Mouse (Mus musculus) lung, embryonic 14.5 days (tissue): Measurements from ENCODE around the gene Gsk3a. TPM values are rescaled to one million over a fixed set of nuclear protein-coding genes. Genes with fewer than 3 reads are reported as not detected.

Source experiments
- ATAC-seq: fragments of 200-750 bp; cut with Nextera tagmentation; 2 replicates; pipeline ENCODE4 v1.8.0; 2017; ENCODE audit warnings: mild to moderate bottlenecking, moderate TSS enrichment, moderate library complexity; ENCODE audit not compliant: insufficient read depth
- DNase-seq: peaks from one replicate; pipeline ENCODE4 v3.0.0-alpha.2; 2015
- H3K27ac ChIP-seq: fragments of 300-500 bp; sonication (generic); 2 replicates; pipeline ENCODE4 v1.5.1; 2014; ENCODE audit warnings: low read depth, mild to moderate bottlenecking, moderate library complexity
- H3K27me3 ChIP-seq: fragments of 300-500 bp; sonication (generic); 2 replicates; pipeline ENCODE4 v1.6.1; 2014; ENCODE audit warnings: low read length, control low read depth; ENCODE audit not compliant: insufficient read depth
- H3K36me3 ChIP-seq: fragments of 300-500 bp; sonication (generic); 2 replicates; pipeline ENCODE4 v1.6.1; 2014; ENCODE audit warnings: control low read depth; ENCODE audit not compliant: insufficient read depth
- H3K4me1 ChIP-seq: fragments of 300-500 bp; sonication (generic); 2 replicates; pipeline ENCODE4 v1.6.1; 2014; ENCODE audit warnings: antibody characterized with exemption, control low read depth; ENCODE audit not compliant: insufficient read depth
- H3K4me2 ChIP-seq: fragments of 300-500 bp; sonication (generic); 2 replicates; pipeline ENCODE4 v1.6.1; 2014; ENCODE audit warnings: mild to moderate bottlenecking
- H3K4me3 ChIP-seq: fragments of 300-500 bp; sonication (generic); 2 replicates; pipeline ENCODE4 v1.5.1; 2014; ENCODE audit warnings: low read depth, low read length
- H3K9ac ChIP-seq: fragments of 300-500 bp; sonication (generic); 2 replicates; pipeline ENCODE4 v1.6.1; 2014
- H3K9me3 ChIP-seq: fragments of 300-500 bp; sonication (generic); 2 replicates; pipeline ENCODE4 v1.6.1; 2016; ENCODE audit warnings: low read depth, low read length, control low read depth
- CTCF ChIP-seq: IDR thresholded peaks from 2 replicates; pipeline ENCODE4 v1.5.1; 2016; ENCODE audit warnings: antibody characterized with exemption, low read depth
- WGBS: fragments of 180-500 bp; shearing (Covaris S2); extraction: QIAGEN DNeasy Blood & Tissue Kit; methylation state at CpG from one replicate; pipeline ENCODE4 v1.1.7; 2014; 5-methylcytosine and 5-hydroxymethylcytosine counted together
- polyA plus RNA-seq: library from polyadenylated mRNA; unstranded; fragments of >200 nt; fragmentation: Nextera tagmentation; extraction: Ambion mirVana; gene quantifications from 2 replicates; pipeline ENCODE4 v1.2.1, GENCODE M21; 2014

Gene Gsk3a
- polyA plus RNA-seq, 1 experiment from 2014 or later: 14.9 TPM

DNA sequence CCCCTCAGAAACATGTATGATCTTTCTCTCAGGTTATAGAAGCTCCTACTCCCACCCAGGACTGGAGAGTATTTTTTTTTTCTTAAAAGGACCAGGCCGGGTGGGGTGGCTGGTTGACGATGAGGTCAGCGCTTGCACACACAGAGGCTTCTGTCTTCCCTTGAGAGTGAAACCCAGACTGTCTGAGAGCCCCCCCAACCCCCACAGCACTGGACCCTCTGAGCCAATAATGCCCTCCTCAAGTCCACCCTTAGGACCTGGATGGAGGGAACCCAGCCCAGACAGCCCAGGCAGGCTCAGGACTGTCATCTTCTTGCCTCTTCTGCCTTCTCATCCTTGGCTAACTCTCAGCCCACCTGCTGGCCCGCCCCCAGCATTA, 9.1 kb upstream of the Gsk3a start:
- peak overlapping the region; percentile 99 for H3K4me2 ChIP-seq
- WGBS: 35% methylated on average over 4 of the region's 4 CpGs
- peaks cover 40% of the 10 kb centered on the region for H3K36me3 ChIP-seq
- H3K4me1 ChIP-seq: peaks cover 20% of the 10 kb centered on the region
- peak overlapping the region; percentile 99 for H3K27ac ChIP-seq
- peak overlapping the region; percentile 98 for H3K4me3 ChIP-seq
- DNase-seq: peak; percentile 29
- peak overlapping the region; percentile 95 for H3K9ac ChIP-seq
- TF ChIP-seq CTCF: no peak
- no peak for ATAC-seq
- no peaks in the 10 kb centered on the region for H3K9me3 ChIP-seq
- H3K27me3 ChIP-seq: no peaks in the 10 kb centered on the region

DNA sequence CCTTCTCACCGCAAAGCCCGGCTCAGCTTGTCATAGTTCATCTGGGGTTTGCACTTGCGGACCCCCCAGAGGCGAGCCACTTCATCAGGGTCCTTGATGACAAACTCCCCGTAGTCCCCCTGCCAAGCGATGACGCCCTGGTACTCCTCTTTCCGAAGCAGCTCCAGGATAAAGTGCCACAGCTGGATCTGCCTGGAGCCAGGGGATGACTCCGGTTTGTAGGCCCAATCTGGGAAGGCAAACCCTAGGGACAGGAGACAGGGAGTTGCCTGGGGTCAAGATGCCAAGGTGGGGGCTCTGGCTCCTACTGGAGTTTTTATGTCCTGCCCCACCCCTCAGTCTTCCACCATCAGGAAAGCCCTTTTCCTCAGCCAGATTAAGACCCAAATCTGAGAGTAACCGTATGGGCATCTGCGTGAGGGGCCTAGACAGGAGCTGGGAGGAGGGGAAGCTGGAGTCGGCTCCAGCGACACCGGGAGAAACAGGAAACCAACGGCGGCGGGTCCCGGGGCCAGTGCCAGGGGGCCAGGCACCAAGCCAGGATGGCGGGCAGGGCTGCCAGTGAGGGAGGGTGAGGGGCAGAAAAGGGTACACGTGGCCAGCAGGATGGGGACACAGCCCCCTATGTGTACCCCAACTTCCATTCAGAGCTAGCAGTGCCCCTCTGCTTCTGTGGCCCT, 8.6 kb upstream of the Gsk3a start:
- TF ChIP-seq CTCF: no peak
- no peaks in the 10 kb centered on the region for H3K9me3 ChIP-seq
- peak overlapping the region; percentile 98 for H3K4me3 ChIP-seq
- H3K27ac ChIP-seq: peak overlapping the region; percentile 99
- H3K9ac ChIP-seq: peak overlapping the region; percentile 95
- WGBS: 38% methylated on average over 20 of the region's 20 CpGs
- peaks cover 20% of the 10 kb centered on the region for H3K4me1 ChIP-seq
- ATAC-seq (no peak), DNase-seq (peak; percentile 46)
- H3K4me2 ChIP-seq: peak overlapping the region; percentile 99
- H3K27me3 ChIP-seq: no peaks in the 10 kb centered on the region
- H3K36me3 ChIP-seq: peaks cover 42% of the 10 kb centered on the region

- no peak for ATAC-seq
- Histone ChIP-seq H3K36me3 (peaks cover 45% of the 10 kb centered on the region), H3K27me3 (no peaks in the 10 kb centered on the region), H3K4me2 (no peak overlapping the region), H3K4me1 (peaks cover 20% of the 10 kb centered on the region), H3K4me3 (0 out of 2 replicates have a peak overlapping the region, but pooled peaks have one; percentile 2), H3K9me3 (no peaks in the 10 kb centered on the region), H3K9ac (no peak overlapping the region), H3K27ac (no peak overlapping the region; the same call in 1 of the 2 replicates)
- 82% methylated on average over 30 of the region's 30 CpGs for WGBS
- DNase-seq: no peak
- no peak for TF ChIP-seq CTCF
Measured at GRCm38 (mm10) chr7:25244562-25245369, 7.1 kb upstream of the Gsk3a start.

GRCm38 (mm10) chr7:25243361-25243760, 5.7 kb upstream of the Gsk3a start:
- no peaks in the 10 kb centered on the region for H3K9me3 ChIP-seq
- peaks cover 45% of the 10 kb centered on the region for H3K36me3 ChIP-seq
- TF ChIP-seq CTCF: no peak
- no peak overlapping the region for H3K4me3 ChIP-seq
- peaks cover 20% of the 10 kb centered on the region for H3K4me1 ChIP-seq
- DNase-seq: no peak
- ATAC-seq: no peak
- H3K4me2 ChIP-seq: no peak overlapping the region
- no peaks in the 10 kb centered on the region for H3K27me3 ChIP-seq
- no peak overlapping the region for H3K27ac ChIP-seq
- 92% methylated on average over 4 of the region's 4 CpGs for WGBS
- no peak overlapping the region for H3K9ac ChIP-seq

GRCm38 (mm10) chr7:25241062-25241461, 3.4 kb upstream of the Gsk3a start:
- Histone ChIP-seq H3K4me2 (no peak overlapping the region), H3K27ac (peak overlapping the region; percentile 61; the same call in 1 of the 2 replicates), H3K4me3 (no peak overlapping the region), H3K36me3 (peaks cover 44% of the 10 kb centered on the region), H3K9ac (no peak overlapping the region), H3K9me3 (no peaks in the 10 kb centered on the region), H3K4me1 (peaks cover 2% of the 10 kb centered on the region; the same call in 1 of the 2 replicates), H3K27me3 (no peaks in the 10 kb centered on the region)
- ATAC-seq (no peak), DNase-seq (peak; percentile 79)
- peak; percentile 71 for TF ChIP-seq CTCF
- 22% methylated on average over 2 of the region's 2 CpGs for WGBS

DNA sequence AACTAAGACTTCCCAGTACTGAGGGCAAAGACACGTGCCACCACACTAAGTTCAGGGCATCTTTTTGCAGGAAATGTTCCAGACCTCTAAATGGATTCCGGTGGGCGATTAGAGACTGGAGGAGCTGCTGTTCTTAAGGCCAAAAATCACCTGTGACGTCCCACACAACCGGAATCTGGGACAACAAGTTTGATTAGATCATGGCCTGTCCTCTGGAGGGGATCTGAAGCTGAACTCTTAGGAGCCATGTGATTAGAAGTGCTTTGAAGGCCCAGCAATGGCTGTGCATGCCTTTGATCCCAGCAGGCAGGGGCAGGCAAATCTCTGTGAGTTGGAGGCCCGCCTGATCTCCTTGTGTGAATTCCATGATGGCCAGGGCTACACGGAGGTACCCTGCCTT, 3.0 kb upstream of the Gsk3a start:
- Histone ChIP-seq H3K27me3 (no peaks in the 10 kb centered on the region), H3K4me1 (no peaks in the 10 kb centered on the region), H3K27ac (no peak overlapping the region), H3K4me3 (no peak overlapping the region), H3K4me2 (no peak overlapping the region), H3K9ac (no peak overlapping the region), H3K36me3 (peaks cover 40% of the 10 kb centered on the region), H3K9me3 (no peaks in the 10 kb centered on the region)
- no peak for DNase-seq
- no peak for TF ChIP-seq CTCF
- WGBS: 63% methylated on average over 7 of the region's 7 CpGs
- no peak for ATAC-seq
